35 mouse cellular contexts compared by ENCODE assay signal in the genomic region with DNA sequence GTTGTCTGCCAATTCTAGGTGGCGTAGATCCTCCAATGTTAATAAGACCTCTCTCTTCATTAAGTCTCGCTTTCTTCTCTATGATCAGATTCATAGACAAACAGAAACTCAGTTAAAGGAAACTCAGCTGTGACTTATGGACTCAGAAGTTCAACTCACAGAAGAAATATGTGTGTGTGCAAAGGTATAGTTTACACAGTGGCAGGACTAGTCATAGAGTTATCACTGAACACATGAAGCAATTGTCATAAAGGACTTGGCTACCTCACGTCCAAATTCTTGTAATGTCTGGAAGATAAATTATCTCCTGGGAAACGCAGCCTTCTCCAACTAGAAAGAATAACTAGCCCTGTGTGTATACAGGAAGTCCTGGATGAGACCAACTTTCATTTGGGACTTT. TPM values are rescaled to one million over a fixed set of nuclear protein-coding genes. Genes with fewer than 3 reads are reported as not detected.
"Had no signal": no experiment of that assay in that cellular context is flagged by ENCODE, and none has a peak within 500 bp of the region (broad histone marks: within the 10 kb centered on the region; RNA-seq: fewer than 3 reads in every experiment).

No protein-coding gene starts in this region.

- H3K4me3 ChIP-seq: embryonic facial prominence, embryonic 10.5 days; embryonic facial prominence, embryonic 12.5 days; embryonic facial prominence, embryonic 13.5 days; embryonic facial prominence, embryonic 15.5 days; erythroblast, embryonic 14.5 days; forebrain, embryonic 10.5 days; forebrain, embryonic 12.5 days; forebrain, embryonic 13.5 days; forebrain, embryonic 15.5 days; gastrocnemius, adult 2 months had no signal

- H3K36me3 ChIP-seq: embryonic facial prominence, embryonic 10.5 days; embryonic facial prominence, embryonic 12.5 days; embryonic facial prominence, embryonic 13.5 days; embryonic facial prominence, embryonic 15.5 days; forebrain, embryonic 10.5 days; forebrain, embryonic 12.5 days; forebrain, embryonic 15.5 days had no signal

- H3K9me3 ChIP-seq: embryonic facial prominence, embryonic 10.5 days; embryonic facial prominence, embryonic 12.5 days; embryonic facial prominence, embryonic 13.5 days; embryonic facial prominence, embryonic 15.5 days; forebrain, embryonic 10.5 days; forebrain, embryonic 12.5 days; forebrain, embryonic 13.5 days; forebrain, embryonic 15.5 days had no signal

- H3K27ac ChIP-seq: embryonic facial prominence, embryonic 10.5 days; embryonic facial prominence, embryonic 12.5 days; embryonic facial prominence, embryonic 13.5 days; embryonic facial prominence, embryonic 15.5 days; forebrain, embryonic 10.5 days; forebrain, embryonic 12.5 days; forebrain, embryonic 13.5 days; forebrain, embryonic 15.5 days; gastrocnemius, adult 2 months had no signal

- ATAC-seq: forebrain, embryonic 13.5 days; forebrain, embryonic 14.5 days; forebrain, embryonic 15.5 days; forebrain, embryonic 16.5 days; forebrain, postnatal 0 days had no signal

- H3K27me3 ChIP-seq: embryonic facial prominence, embryonic 12.5 days; embryonic facial prominence, embryonic 13.5 days; embryonic facial prominence, embryonic 15.5 days; forebrain, embryonic 12.5 days; forebrain, embryonic 13.5 days; forebrain, embryonic 15.5 days had no signal

- H3K4me1 ChIP-seq: embryonic facial prominence, embryonic 10.5 days; embryonic facial prominence, embryonic 12.5 days; embryonic facial prominence, embryonic 13.5 days; embryonic facial prominence, embryonic 15.5 days; forebrain, embryonic 10.5 days; forebrain, embryonic 12.5 days; forebrain, embryonic 13.5 days; forebrain, embryonic 15.5 days had no signal

- DNase-seq: cerebellum, adult 2 months; cerebellum, adult 8-10 months; cerebellum, adult 9-10 months; cerebellum, adult 9-11 months; cerebellum, postnatal 10 days; cerebellum, postnatal 14 days; cerebellum, postnatal 25 days; cerebellum, postnatal 36 days; embryo, embryonic 11 days; forebrain, postnatal 0 days; gastrocnemius, adult 2 months; gastrocnemius, postnatal 10 days; gastrocnemius, postnatal 14 days; gastrocnemius, postnatal 25 days; gastrocnemius, postnatal 36 days; heart, adult 11 months; heart, adult 18-20 months had no signal

- H3K4me2 ChIP-seq: embryonic facial prominence, embryonic 12.5 days; embryonic facial prominence, embryonic 13.5 days; embryonic facial prominence, embryonic 15.5 days; forebrain, embryonic 12.5 days; forebrain, embryonic 13.5 days; forebrain, embryonic 15.5 days had no signal

- H3K9ac ChIP-seq: embryonic facial prominence, embryonic 12.5 days; embryonic facial prominence, embryonic 13.5 days; embryonic facial prominence, embryonic 15.5 days; forebrain, embryonic 12.5 days; forebrain, embryonic 13.5 days; forebrain, embryonic 15.5 days; forebrain, postnatal 0 days had no signal

RNA-seq across cellular contexts. Expression of a gene that starts 9.4 kb away (rescaled TPM):
- total RNA-seq: forebrain, postnatal 0 days; gastrocnemius, adult 2 months; gastrocnemius, adult 8-10 months; gastrocnemius, postnatal 10 days; gastrocnemius, postnatal 14 days; gastrocnemius, postnatal 25 days; gastrocnemius, postnatal 36 days; granulocyte monocyte progenitor cell, adult 5-6 weeks; heart, adult 18-20 months had no signal
- polyA plus RNA-seq: cortical plate, adult 2 months; embryonic facial prominence, embryonic 10.5 days; embryonic facial prominence, embryonic 11.5 days; embryonic facial prominence, embryonic 12.5 days; embryonic facial prominence, embryonic 13.5 days; embryonic facial prominence, embryonic 14.5 days; embryonic facial prominence, embryonic 15.5 days; erythroblast, embryonic 14.5 days; forebrain, embryonic 10.5 days; forebrain, embryonic 11.5 days; forebrain, embryonic 12.5 days; forebrain, embryonic 13.5 days; forebrain, embryonic 14.5 days; forebrain, embryonic 15.5 days; forebrain, embryonic 16.5 days; forebrain, postnatal 0 days; frontal cortex, adult 2 months had no signal
